Mouse (Mus musculus) liver, embryonic 12.5 days (tissue): Measurements from ENCODE around the gene Eef1akmt1. TPM values are rescaled to one million over a fixed set of nuclear protein-coding genes. Genes with fewer than 3 reads are reported as not detected.

Experiments used
- polyA plus RNA-seq: library from polyadenylated mRNA; unstranded; fragments of >200 nt; fragmentation: Nextera tagmentation; extraction: Ambion mirVana; gene quantifications from 2 replicates; pipeline ENCODE4 v1.2.1, GENCODE M21; 2016

Gene Eef1akmt1
- polyA plus RNA-seq, 1 experiment from 2014 or later, result 54.5 TPM

Other genes with a start within 250 kb of the Eef1akmt1 start
- gene Cryl1, start 173.1 kb downstream of the Eef1akmt1 start, polyA plus RNA-seq, result 7.2 and 7.3 TPM in 2 replicates
- gene Ift88, start 147.6 kb downstream of the Eef1akmt1 start, polyA plus RNA-seq, result 2.4 and 2.6 TPM in 2 replicates
- gene Il17d, start 46.8 kb downstream of the Eef1akmt1 start, polyA plus RNA-seq, result 0.68 and 1.4 TPM in 2 replicates
- gene Xpo4, start 93.8 kb upstream of the Eef1akmt1 start, polyA plus RNA-seq, result 28.9 and 29.3 TPM in 2 replicates
- not detected in 2 replicates for gene Gm49361, start 174.5 kb upstream of the Eef1akmt1 start, polyA plus RNA-seq
- gene Lats2, start 186.8 kb upstream of the Eef1akmt1 start, polyA plus RNA-seq, result 6.6 and 7.3 TPM in 2 replicates
- gene Sap18, start 226.6 kb upstream of the Eef1akmt1 start, polyA plus RNA-seq, result 14.5 and 16.1 TPM in 2 replicates